Mouse (Mus musculus) megakaryocyte, embryonic 14.5 days (primary cell): Measurements from ENCODE around the gene Nkg7. TPM values are rescaled to one million over a fixed set of nuclear protein-coding genes. Genes with fewer than 3 reads are reported as not detected.

Experiments
- H3K27me3 ChIP-seq: replicated peaks from 2 replicates; pipeline ENCODE3; 2012; ENCODE audit warnings: inconsistent platforms
- H3K36me3 ChIP-seq: replicated peaks from 2 replicates; pipeline ENCODE3; 2012; ENCODE audit warnings: low read length, inconsistent platforms, mixed read lengths
- H3K4me1 ChIP-seq: 2 replicates; pipeline ENCODE4 v1.6.1; 2012; ENCODE audit warnings: inconsistent platforms
- H3K4me3 ChIP-seq: replicated peaks from 2 replicates; pipeline ENCODE3; 2012; ENCODE audit warnings: moderate library complexity, mild to moderate bottlenecking, inconsistent platforms
- H3K9me3 ChIP-seq: 2 replicates; pipeline ENCODE4 v1.6.1; 2012; ENCODE audit warnings: inconsistent platforms
- FLI1 ChIP-seq: IDR thresholded peaks from 2 replicates; pipeline ENCODE4 v1.6.1; 2012; ENCODE audit warnings: low read length, inconsistent platforms, mixed read lengths
- GATA1 ChIP-seq: IDR thresholded peaks from 3 replicates; pipeline ENCODE4 v1.6.1; 2012; ENCODE audit warnings: mixed read lengths, low read length, inconsistent platforms, borderline replicate concordance
- polyA plus RNA-seq: library from polyadenylated mRNA; stranded (reverse); fragments of >175 nt; gene quantifications from 2 replicates; pipeline ENCODE4 v1.2.3, GENCODE M21; 2012; ENCODE audit warnings: low replicate concordance; ENCODE audit not compliant: insufficient read depth

Nkg7 gene
- polyA plus RNA-seq, 1 experiment, result 10.0 TPM

GRCm38 (mm10) chr7:43443126-43443916 is 6.4 kb downstream of the Nkg7 start:
- Histone ChIP-seq H3K4me3 (peak overlapping the region; percentile 92), H3K4me1 (peaks cover 92% of the 10 kb centered on the region), H3K9me3 (no peaks in the 10 kb centered on the region), H3K27me3 (no peaks in the 10 kb centered on the region), H3K36me3 (peaks cover 27% of the 10 kb centered on the region)
- TF ChIP-seq GATA1 (no peak), FLI1 (no peak)

- H3K4me1 ChIP-seq, result peaks cover 92% of the 10 kb centered on the region
Observed at GRCm38 (mm10) chr7:43443917-43444293, 7.0 kb downstream of the Nkg7 start, which contains the start of the genes Etfb and Gm45233. Gene Etfb (plus strand): TSS chr7:43444083. Gene Gm45233 (plus strand): TSS chr7:43444128.

GRCm38 (mm10) chr7:43447801-43448200 is 10.9 kb downstream of the Nkg7 start:
- no peaks in the 10 kb centered on the region for H3K9me3 ChIP-seq

More at GRCm38 (mm10) chr7:43443917-43444293, 7.0 kb downstream of the Nkg7 start, which contains the start of the genes Etfb and Gm45233:
- Histone ChIP-seq H3K4me3 (peak within 1 kb of the TSS; percentile 92), H3K36me3 (peaks cover 33% of the 10 kb centered on the region), H3K27me3 (no peaks in the 10 kb centered on the region), H3K9me3 (no peaks in the 10 kb centered on the region)
- TF ChIP-seq GATA1 (0 out of 3 replicates have a peak, but pooled peaks have one; percentile 32), FLI1 (no peak)

GRCm38 (mm10) chr7:43448246-43448645 is 11.4 kb downstream of the Nkg7 start:
- peaks cover 90% of the 10 kb centered on the region for H3K4me1 ChIP-seq
- no peaks in the 10 kb centered on the region for H3K9me3 ChIP-seq

More at GRCm38 (mm10) chr7:43447801-43448200, 10.9 kb downstream of the Nkg7 start:
- H3K4me3 ChIP-seq, result no peak overlapping the region
- H3K36me3 ChIP-seq, result peaks cover 69% of the 10 kb centered on the region
- peaks cover 89% of the 10 kb centered on the region for H3K4me1 ChIP-seq
- no peak for TF ChIP-seq FLI1
- no peak for TF ChIP-seq GATA1
- H3K27me3 ChIP-seq, result no peaks in the 10 kb centered on the region

GRCm38 (mm10) chr7:43449811-43450210 is 12.9 kb downstream of the Nkg7 start:
- Histone ChIP-seq H3K27me3 (no peaks in the 10 kb centered on the region), H3K36me3 (peaks cover 89% of the 10 kb centered on the region), H3K9me3 (no peaks in the 10 kb centered on the region), H3K4me3 (no peak overlapping the region), H3K4me1 (peaks cover 87% of the 10 kb centered on the region)
- TF ChIP-seq GATA1 (no peak), FLI1 (no peak)

More at GRCm38 (mm10) chr7:43448246-43448645, 11.4 kb downstream of the Nkg7 start:
- H3K4me3 ChIP-seq, result peak overlapping the region; percentile 59
- no peaks in the 10 kb centered on the region for H3K27me3 ChIP-seq
- peaks cover 73% of the 10 kb centered on the region for H3K36me3 ChIP-seq
- TF ChIP-seq FLI1 (no peak), GATA1 (no peak)

- Histone ChIP-seq H3K4me3 (no peak overlapping the region), H3K4me1 (peaks cover 68% of the 10 kb centered on the region), H3K9me3 (no peaks in the 10 kb centered on the region), H3K36me3 (peaks cover 96% of the 10 kb centered on the region), H3K27me3 (no peaks in the 10 kb centered on the region)
- TF ChIP-seq GATA1 (no peak), FLI1 (no peak)
Observed at GRCm38 (mm10) chr7:43451726-43452125, 14.9 kb downstream of the Nkg7 start.

- Histone ChIP-seq H3K4me3 (no peak overlapping the region), H3K27me3 (no peaks in the 10 kb centered on the region), H3K4me1 (peaks cover 59% of the 10 kb centered on the region), H3K9me3 (no peaks in the 10 kb centered on the region), H3K36me3 (peaks cover 97% of the 10 kb centered on the region)
- no peak for TF ChIP-seq GATA1
- no peak for TF ChIP-seq FLI1
Observed at GRCm38 (mm10) chr7:43452609-43453008, 15.7 kb downstream of the Nkg7 start.

- H3K4me3 ChIP-seq, result no peak overlapping the region
- H3K36me3 ChIP-seq, result peaks cover 94% of the 10 kb centered on the region
- TF ChIP-seq GATA1 (no peak), FLI1 (no peak)
Observed at GRCm38 (mm10) chr7:43453599-43454355, 16.9 kb downstream of the Nkg7 start.

GRCm38 (mm10) chr7:43454371-43454770 is 17.5 kb downstream of the Nkg7 start:
- Histone ChIP-seq H3K27me3 (no peaks in the 10 kb centered on the region), H3K9me3 (no peaks in the 10 kb centered on the region), H3K4me1 (peaks cover 41% of the 10 kb centered on the region), H3K36me3 (peaks cover 88% of the 10 kb centered on the region), H3K4me3 (no peak overlapping the region)
- TF ChIP-seq GATA1 (no peak), FLI1 (no peak)

More at GRCm38 (mm10) chr7:43453599-43454355, 16.9 kb downstream of the Nkg7 start:
- no peaks in the 10 kb centered on the region for H3K27me3 ChIP-seq
- H3K4me1 ChIP-seq, result peaks cover 47% of the 10 kb centered on the region
- no peaks in the 10 kb centered on the region for H3K9me3 ChIP-seq
